Mouse (Mus musculus) limb, embryonic 15.5 days (tissue): Measurements from ENCODE around the gene Arhgap18. TPM values are rescaled to one million over a fixed set of nuclear protein-coding genes. Genes with fewer than 3 reads are reported as not detected.

Experiments
- ATAC-seq: fragments of 200-750 bp; cut with Nextera tagmentation; 2 replicates; pipeline ENCODE4 v1.8.0; 2017; ENCODE audit warnings: low read depth, moderate TSS enrichment; ENCODE audit not compliant: insufficient number of reproducible peaks, low FRiP score, low TSS enrichment
- H3K27ac ChIP-seq: fragments of 300-500 bp; sonication (generic); 2 replicates; pipeline ENCODE4 v1.5.1; 2015; ENCODE audit warnings: moderate library complexity, mild to moderate bottlenecking, inconsistent platforms
- H3K27me3 ChIP-seq: fragments of 300-500 bp; sonication (generic); 2 replicates; pipeline ENCODE4 v1.6.1; 2015; ENCODE audit warnings: inconsistent platforms
- H3K36me3 ChIP-seq: fragments of 300-500 bp; sonication (generic); 2 replicates; pipeline ENCODE4 v1.6.1; 2015; ENCODE audit warnings: inconsistent platforms
- H3K4me1 ChIP-seq: fragments of 300-500 bp; sonication (generic); 2 replicates; pipeline ENCODE4 v1.6.1; 2015; ENCODE audit warnings: inconsistent platforms
- H3K4me2 ChIP-seq: fragments of 300-500 bp; sonication (generic); 2 replicates; pipeline ENCODE4 v1.6.1; 2015; ENCODE audit warnings: mild to moderate bottlenecking, inconsistent platforms
- H3K4me3 ChIP-seq: fragments of 300-500 bp; sonication (generic); 2 replicates; pipeline ENCODE4 v1.5.1; 2015; ENCODE audit warnings: mild to moderate bottlenecking, inconsistent platforms
- H3K9ac ChIP-seq: fragments of 300-500 bp; sonication (generic); 2 replicates; pipeline ENCODE4 v1.6.1; 2015; ENCODE audit warnings: inconsistent platforms
- H3K9me3 ChIP-seq: fragments of 300-500 bp; sonication (generic); 2 replicates; pipeline ENCODE4 v1.6.1; 2016; ENCODE audit warnings: inconsistent platforms
- WGBS: fragments of 180-500 bp; shearing (Covaris S2); methylation state at CpG from one replicate; pipeline ENCODE4 v1.1.7; 2015; 5-methylcytosine and 5-hydroxymethylcytosine counted together
- polyA plus RNA-seq: library from polyadenylated mRNA; unstranded; fragments of >200 nt; fragmentation: Nextera tagmentation; extraction: Ambion mirVana; gene quantifications from 2 replicates; pipeline ENCODE4 v1.2.1, GENCODE M21; 2015

Gene Arhgap18
- polyA plus RNA-seq, 1 experiment from 2014 or later = 25.0 TPM

- Histone ChIP-seq H3K27me3 (no peaks in the 10 kb centered on the region), H3K9ac (no peak overlapping the region), H3K4me3 (no peak overlapping the region), H3K9me3 (no peaks in the 10 kb centered on the region), H3K27ac (no peak overlapping the region), H3K4me1 (no peaks in the 10 kb centered on the region), H3K4me2 (no peak overlapping the region), H3K36me3 (no peaks in the 10 kb centered on the region)
- ATAC-seq = no peak
- 58% methylated on average over 9 of the region's 9 CpGs for WGBS
These were observed 9.0 kb downstream of the Arhgap18 start for GRCm38 (mm10) chr10:26761991-26762903.

- ATAC-seq = no peak
- H3K4me2 ChIP-seq = no peak overlapping the region
- H3K4me3 ChIP-seq = no peak overlapping the region
- 72% methylated on average over 3 of the region's 3 CpGs for WGBS
- no peaks in the 10 kb centered on the region for H3K36me3 ChIP-seq
- H3K9me3 ChIP-seq = no peaks in the 10 kb centered on the region
- no peaks in the 10 kb centered on the region; the same call in 1 of the 2 replicates for H3K4me1 ChIP-seq
- H3K27me3 ChIP-seq = no peaks in the 10 kb centered on the region
- H3K9ac ChIP-seq = no peak overlapping the region
- H3K27ac ChIP-seq = no peak overlapping the region
These were observed 14.0 kb downstream of the Arhgap18 start for GRCm38 (mm10) chr10:26767196-26767595.

GRCm38 (mm10) chr10:26768943-26769342 lies 15.7 kb downstream of the Arhgap18 start:
- Histone ChIP-seq H3K27ac (no peak overlapping the region), H3K4me1 (peaks cover 5% of the 10 kb centered on the region), H3K4me3 (no peak overlapping the region), H3K36me3 (no peaks in the 10 kb centered on the region), H3K9me3 (no peaks in the 10 kb centered on the region), H3K9ac (no peak overlapping the region), H3K4me2 (no peak overlapping the region), H3K27me3 (no peaks in the 10 kb centered on the region)
- WGBS = 71% methylated on average over 2 of the region's 2 CpGs
- no peak for ATAC-seq

GRCm38 (mm10) chr10:26770035-26770434 lies 16.8 kb downstream of the Arhgap18 start:
- 83% methylated on average over 8 of the region's 8 CpGs for WGBS
- no peaks in the 10 kb centered on the region for H3K27me3 ChIP-seq

GRCm38 (mm10) chr10:26771938-26772623 lies 18.9 kb downstream of the Arhgap18 start:
- peak overlapping the region; percentile 88 for H3K27ac ChIP-seq
- 8% methylated on average over 15 of the region's 15 CpGs for WGBS
- peak overlapping the region; percentile 41; the same call in 1 of the 2 replicates for H3K9ac ChIP-seq
- H3K4me1 ChIP-seq = peaks cover 5% of the 10 kb centered on the region
- ATAC-seq = peak; percentile 87
- H3K4me2 ChIP-seq = peak overlapping the region; percentile 85
- H3K36me3 ChIP-seq = no peaks in the 10 kb centered on the region
- H3K4me3 ChIP-seq = peak overlapping the region; percentile 54
- H3K27me3 ChIP-seq = no peaks in the 10 kb centered on the region
- no peaks in the 10 kb centered on the region for H3K9me3 ChIP-seq

More at GRCm38 (mm10) chr10:26770035-26770434, 16.8 kb downstream of the Arhgap18 start:
- no peaks in the 10 kb centered on the region for H3K36me3 ChIP-seq
- H3K4me2 ChIP-seq = no peak overlapping the region
- peaks cover 5% of the 10 kb centered on the region for H3K4me1 ChIP-seq
- H3K27ac ChIP-seq = no peak overlapping the region
- H3K9ac ChIP-seq = no peak overlapping the region
- H3K9me3 ChIP-seq = no peaks in the 10 kb centered on the region
- no peak overlapping the region for H3K4me3 ChIP-seq
- ATAC-seq = no peak

GRCm38 (mm10) chr10:26772624-26773540 lies 19.7 kb downstream of the Arhgap18 start:
- Histone ChIP-seq H3K4me3 (peak overlapping the region; percentile 54), H3K9ac (peak overlapping the region; percentile 41; the same call in 1 of the 2 replicates), H3K4me1 (peaks cover 5% of the 10 kb centered on the region), H3K27me3 (no peaks in the 10 kb centered on the region), H3K27ac (peak overlapping the region; percentile 88), H3K4me2 (peak overlapping the region; percentile 85), H3K36me3 (no peaks in the 10 kb centered on the region), H3K9me3 (no peaks in the 10 kb centered on the region)
- ATAC-seq = peak; percentile 65
- WGBS = 2% methylated on average over 22 of the region's 22 CpGs

- peak overlapping the region; percentile 85 for H3K4me2 ChIP-seq
- no peaks in the 10 kb centered on the region for H3K9me3 ChIP-seq
- no peak overlapping the region; the same call in 1 of the 2 replicates for H3K27ac ChIP-seq
- peaks cover 5% of the 10 kb centered on the region for H3K4me1 ChIP-seq
- no peaks in the 10 kb centered on the region for H3K36me3 ChIP-seq
- H3K9ac ChIP-seq = no peak overlapping the region
- 42% methylated on average over 5 of the region's 5 CpGs for WGBS
- no peak for ATAC-seq
- no peaks in the 10 kb centered on the region for H3K27me3 ChIP-seq
- H3K4me3 ChIP-seq = peak overlapping the region; percentile 54
These were observed 20.3 kb downstream of the Arhgap18 start for GRCm38 (mm10) chr10:26773541-26773940.

GRCm38 (mm10) chr10:26774266-26774665 lies 21.0 kb downstream of the Arhgap18 start:
- Histone ChIP-seq H3K4me2 (peak overlapping the region; percentile 12; the same call in 1 of the 2 replicates), H3K27ac (no peak overlapping the region), H3K9ac (no peak overlapping the region), H3K27me3 (no peaks in the 10 kb centered on the region), H3K36me3 (no peaks in the 10 kb centered on the region), H3K9me3 (no peaks in the 10 kb centered on the region), H3K4me3 (0 out of 2 replicates have a peak overlapping the region, but pooled peaks have one; percentile 54), H3K4me1 (peaks cover 5% of the 10 kb centered on the region)
- no peak for ATAC-seq
- 72% methylated on average over 1 of the region's 1 CpGs for WGBS

- Histone ChIP-seq H3K4me2 (no peak overlapping the region), H3K36me3 (no peaks in the 10 kb centered on the region), H3K27ac (no peak overlapping the region), H3K4me3 (no peak overlapping the region), H3K27me3 (no peaks in the 10 kb centered on the region), H3K9ac (no peak overlapping the region), H3K4me1 (peaks cover 10% of the 10 kb centered on the region), H3K9me3 (no peaks in the 10 kb centered on the region)
- ATAC-seq = no peak
These were observed 23.2 kb downstream of the Arhgap18 start for GRCm38 (mm10) chr10:26776443-26776842.

- ATAC-seq = no peak
- no peak overlapping the region for H3K9ac ChIP-seq
- peaks cover 6% of the 10 kb centered on the region for H3K4me1 ChIP-seq
- no peaks in the 10 kb centered on the region for H3K27me3 ChIP-seq
- no peaks in the 10 kb centered on the region for H3K9me3 ChIP-seq
- no peaks in the 10 kb centered on the region for H3K36me3 ChIP-seq
- H3K27ac ChIP-seq = no peak overlapping the region
- WGBS = 18% methylated on average over 3 of the region's 3 CpGs
- no peak overlapping the region for H3K4me2 ChIP-seq
- H3K4me3 ChIP-seq = no peak overlapping the region
These were observed 27.4 kb downstream of the Arhgap18 start for GRCm38 (mm10) chr10:26780581-26780980.

- H3K36me3 ChIP-seq = no peaks in the 10 kb centered on the region
- no peak overlapping the region for H3K4me2 ChIP-seq
- no peaks in the 10 kb centered on the region for H3K4me1 ChIP-seq
- H3K27ac ChIP-seq = no peak overlapping the region
- ATAC-seq = no peak
- 83% methylated on average over 2 of the region's 2 CpGs for WGBS
- no peak overlapping the region for H3K9ac ChIP-seq
- H3K4me3 ChIP-seq = no peak overlapping the region
- no peaks in the 10 kb centered on the region for H3K9me3 ChIP-seq
- no peaks in the 10 kb centered on the region for H3K27me3 ChIP-seq
These were observed 36.5 kb downstream of the Arhgap18 start for GRCm38 (mm10) chr10:26789680-26790079.
